Mouse (Mus musculus): ENCODE measurements at regions not wholly inside any gene's neighbourhood (a gene's known extent, or its start where the extent isn't known, plus 50 kb on each side); places are given as distances from the start of the nearest gene placed in this dataset.

GRCm38 (mm10) chr1:90451942-90452557, 150.7 kb upstream of the Cops8 start:
- in situ Hi-C loops (cut with MboI, MseI) = no loop called here

DNA sequence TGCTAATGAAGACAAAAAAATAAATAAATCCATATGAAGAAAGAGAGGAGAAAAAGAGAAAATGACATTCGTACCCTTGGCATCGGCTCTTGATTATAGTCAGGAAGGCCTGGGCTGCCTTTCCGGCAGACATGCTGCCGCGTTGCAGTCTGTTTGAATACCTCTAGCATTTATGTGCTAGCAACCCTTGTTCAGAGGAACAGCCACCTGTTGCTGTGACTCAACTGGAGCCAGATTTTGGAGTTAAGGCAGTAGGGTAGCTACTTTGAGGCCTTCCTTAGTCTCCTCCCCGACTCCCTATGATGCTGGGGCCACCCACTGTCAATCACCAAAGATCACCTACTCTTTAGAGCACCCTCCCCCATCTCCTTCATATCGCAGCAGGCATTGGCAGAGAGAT, 148.5 kb upstream of the Cops8 start:
- in situ Hi-C loops (cut with MboI, MseI) = no loop called here

GRCm38 (mm10) chr1:90457396-90457795, 145.4 kb upstream of the Cops8 start:
- in situ Hi-C loops (cut with MboI, MseI) = no loop called here

- in situ Hi-C loops (cut with MboI, MseI) = no loop called here
These were observed 144.6 kb upstream of the Cops8 start for GRCm38 (mm10) chr1:90458176-90458575.

GRCm38 (mm10) chr1:90461699-90462098, 141.1 kb upstream of the Cops8 start:
- in situ Hi-C loops (cut with MboI, MseI) = no loop called here

GRCm38 (mm10) chr1:90463302-90463701, 139.5 kb upstream of the Cops8 start:
- in situ Hi-C loops (cut with MboI, MseI) = no loop called here

GRCm38 (mm10) chr1:90467646-90468045, 135.1 kb upstream of the Cops8 start:
- in situ Hi-C loops (cut with MboI, MseI) = loop anchor here (5.0 kb wide), 1 partner anchor 50 kb away; no protein-coding TSS in a partner anchor

DNA sequence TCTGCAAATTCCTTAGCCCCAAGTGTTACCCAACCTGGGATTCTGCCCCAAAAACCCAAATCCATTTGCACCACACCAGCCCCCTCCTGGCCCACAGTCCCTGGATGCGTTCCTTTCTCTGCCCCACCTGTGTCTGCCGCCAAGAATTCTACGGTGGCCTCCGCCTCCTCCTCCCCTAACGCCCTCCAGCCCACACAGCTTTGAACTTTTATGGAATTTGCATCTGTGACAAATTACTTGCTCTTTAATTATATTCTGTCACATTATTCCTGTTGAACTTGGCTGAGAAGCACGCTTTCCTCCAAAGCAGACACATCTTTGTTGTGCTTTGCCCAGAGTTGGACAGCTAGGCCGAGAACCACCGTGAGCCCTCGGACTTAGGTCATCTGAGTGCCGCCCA, 131.8 kb upstream of the Cops8 start:
- in situ Hi-C loops (cut with MboI, MseI) = no loop called here

GRCm38 (mm10) chr1:90471806-90472205, 131.0 kb upstream of the Cops8 start:
- in situ Hi-C loops (cut with MboI, MseI) = no loop called here

DNA sequence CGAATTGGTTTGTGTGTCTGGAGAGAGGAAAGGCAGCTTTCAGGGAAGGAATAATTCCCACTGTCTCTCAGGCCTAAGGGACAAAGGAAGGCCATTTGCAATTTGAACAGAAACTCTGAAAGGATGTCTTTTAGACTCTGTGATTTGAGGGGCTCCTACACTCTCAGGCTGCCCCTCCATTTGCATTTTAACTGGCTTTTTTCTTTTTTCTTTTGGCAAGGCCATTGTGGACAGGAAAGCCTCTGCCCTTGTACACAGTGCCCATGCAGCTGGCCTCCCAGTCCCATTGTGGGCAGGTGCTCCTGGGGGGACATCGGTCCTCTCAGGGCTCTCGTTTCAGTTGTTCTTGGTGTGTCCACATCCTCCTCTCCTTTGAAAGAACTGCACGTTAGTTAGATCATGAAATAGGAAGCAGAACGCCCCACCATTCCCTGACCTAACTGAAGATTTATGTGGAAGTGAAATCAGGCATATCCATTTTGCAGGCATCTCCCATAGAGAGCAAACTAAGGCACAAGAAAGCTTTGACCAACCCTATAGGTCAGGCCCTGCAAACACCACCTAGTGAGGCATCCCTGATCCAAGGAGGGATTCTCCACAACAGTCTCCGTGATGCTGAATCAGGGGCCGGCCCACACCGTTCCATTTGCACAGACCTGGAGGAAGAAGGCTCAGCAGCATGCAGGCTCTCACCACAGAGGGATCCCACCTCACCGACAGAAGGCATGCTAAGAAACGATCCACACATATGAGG, 127.5 kb upstream of the Cops8 start:
- in situ Hi-C loops (cut with MboI, MseI) = no loop called here

DNA sequence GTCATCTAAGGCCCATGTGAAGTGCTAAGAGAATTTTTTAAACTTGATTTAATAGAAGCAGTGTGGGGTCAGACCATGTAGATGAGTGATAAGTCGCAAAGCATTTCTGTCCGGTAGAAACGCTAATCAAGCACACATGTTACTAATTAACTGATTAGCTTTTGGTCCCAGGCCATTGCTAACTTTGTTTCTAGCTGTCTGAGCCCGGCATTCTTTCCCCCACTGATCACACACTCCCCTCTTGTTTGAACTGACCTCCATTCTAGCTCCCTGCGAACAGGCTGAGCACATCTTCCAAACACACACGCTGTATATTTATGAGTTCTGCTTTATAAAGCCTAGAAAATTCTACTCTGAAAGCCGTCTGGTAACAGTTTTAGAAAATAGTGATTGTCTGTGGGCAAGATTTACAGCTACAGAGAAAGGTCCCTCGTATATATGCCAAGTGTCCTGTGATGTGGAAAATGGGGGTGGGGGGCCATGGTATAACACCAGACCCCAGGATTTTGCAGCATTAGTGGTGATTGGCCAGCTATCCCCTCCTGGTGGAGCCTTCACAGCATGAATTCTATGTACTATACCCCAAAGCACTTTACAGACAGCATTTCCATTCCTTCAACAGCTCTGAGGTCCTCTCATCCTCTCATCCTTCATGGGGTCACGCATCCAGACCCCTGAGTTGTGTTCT, 126.1 kb upstream of the Cops8 start:
- in situ Hi-C loops (cut with MboI, MseI) = no loop called here

DNA sequence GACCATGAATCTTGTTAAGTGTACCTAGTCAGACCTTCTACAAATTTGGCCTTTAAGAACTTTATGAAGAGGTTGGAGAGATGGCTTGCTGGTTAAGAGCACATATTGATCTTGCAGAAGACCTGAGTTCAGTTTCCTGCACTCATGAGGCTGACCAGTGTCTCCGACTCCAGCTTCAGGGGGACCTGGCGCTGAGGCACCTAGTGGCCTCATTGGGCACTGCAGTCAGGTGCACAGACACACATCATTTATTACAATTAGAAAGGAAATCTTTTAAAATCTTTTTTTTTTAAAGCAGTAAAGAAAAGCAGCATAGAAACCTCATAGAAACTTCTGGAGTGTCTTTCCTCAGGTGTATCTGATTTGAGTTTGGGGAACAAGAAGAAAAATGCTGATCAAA, 123.9 kb upstream of the Cops8 start:
- in situ Hi-C loops (cut with MboI, MseI) = no loop called here

- in situ Hi-C loops (cut with MboI, MseI) = no loop called here
These were observed 121.5 kb upstream of the Cops8 start for GRCm38 (mm10) chr1:90481247-90481646.

- in situ Hi-C loops (cut with MboI, MseI) = no loop called here
These were observed 121.1 kb upstream of the Cops8 start for GRCm38 (mm10) chr1:90481708-90482107.

GRCm38 (mm10) chr1:90486349-90486839, 116.4 kb upstream of the Cops8 start:
- in situ Hi-C loops (cut with MboI, MseI) = no loop called here

DNA sequence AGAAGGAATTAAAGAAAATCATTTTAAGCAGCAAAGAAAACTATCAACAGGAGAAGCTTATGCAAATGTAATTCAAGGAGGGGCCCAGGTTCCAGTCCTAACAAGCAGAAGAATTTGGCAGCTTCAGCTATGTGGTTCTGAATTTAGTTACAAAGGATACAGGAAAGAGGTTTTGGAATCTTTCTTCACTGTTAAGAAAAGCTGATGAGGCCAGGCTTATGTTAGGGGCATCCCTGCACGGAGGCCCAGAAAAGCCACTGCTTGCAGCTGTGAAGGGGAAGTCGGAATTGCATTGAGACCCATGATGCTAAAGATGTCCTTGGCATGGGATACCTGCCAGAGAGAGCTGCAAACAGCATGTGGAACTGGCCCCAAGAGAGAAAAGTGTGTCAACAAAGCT, 114.9 kb upstream of the Cops8 start:
- in situ Hi-C loops (cut with MboI, MseI) = no loop called here

DNA sequence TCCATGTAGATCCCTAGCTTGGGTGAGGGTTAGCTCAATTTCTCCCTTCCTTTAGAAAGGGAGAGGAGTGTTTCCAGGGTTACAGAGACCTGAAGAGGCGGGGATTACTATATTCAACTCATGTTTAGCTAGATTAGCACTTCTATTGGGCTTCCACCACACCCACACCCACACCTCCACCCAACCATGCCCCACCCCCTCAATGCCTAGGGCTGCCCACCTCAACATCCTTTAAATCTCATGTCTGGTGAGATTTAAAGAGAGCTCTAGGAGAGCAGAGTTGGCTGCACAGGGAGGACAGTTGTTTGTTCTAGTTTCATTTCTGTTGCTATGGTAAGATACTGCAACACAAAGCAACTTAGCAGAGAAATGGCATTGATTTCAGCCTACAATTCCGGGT, 113.8 kb upstream of the Cops8 start:
- in situ Hi-C loops (cut with MboI, MseI) = no loop called here

GRCm38 (mm10) chr1:90490335-90490734, 112.4 kb upstream of the Cops8 start:
- in situ Hi-C loops (cut with MboI, MseI) = no loop called here

DNA sequence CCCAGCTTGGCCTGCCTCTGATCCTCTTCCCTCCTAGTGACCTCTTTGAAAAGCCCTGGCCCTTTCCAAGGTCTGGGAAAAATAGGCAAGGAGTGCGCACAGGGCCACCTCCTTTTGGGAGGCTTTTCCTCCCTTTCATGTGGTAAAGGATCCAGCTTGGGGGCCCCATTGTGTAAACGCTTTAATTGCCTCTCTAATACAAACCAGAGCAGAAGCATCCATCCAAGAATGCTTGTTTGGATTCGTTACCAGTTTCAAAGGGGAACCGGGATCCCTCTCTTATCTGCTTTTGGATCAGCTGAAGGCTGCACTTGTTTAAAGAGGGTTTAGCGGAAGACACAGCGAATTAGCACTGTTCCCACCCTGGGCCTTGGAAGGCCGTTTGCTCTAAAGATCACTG, 109.3 kb upstream of the Cops8 start:
- in situ Hi-C loops (cut with MboI, MseI) = no loop called here

- in situ Hi-C loops (cut with MboI, MseI) = no loop called here
These were observed 107.6 kb upstream of the Cops8 start for GRCm38 (mm10) chr1:90495174-90495573.

GRCm38 (mm10) chr1:90497568-90497967, 105.2 kb upstream of the Cops8 start:
- in situ Hi-C loops (cut with MboI, MseI) = no loop called here

DNA sequence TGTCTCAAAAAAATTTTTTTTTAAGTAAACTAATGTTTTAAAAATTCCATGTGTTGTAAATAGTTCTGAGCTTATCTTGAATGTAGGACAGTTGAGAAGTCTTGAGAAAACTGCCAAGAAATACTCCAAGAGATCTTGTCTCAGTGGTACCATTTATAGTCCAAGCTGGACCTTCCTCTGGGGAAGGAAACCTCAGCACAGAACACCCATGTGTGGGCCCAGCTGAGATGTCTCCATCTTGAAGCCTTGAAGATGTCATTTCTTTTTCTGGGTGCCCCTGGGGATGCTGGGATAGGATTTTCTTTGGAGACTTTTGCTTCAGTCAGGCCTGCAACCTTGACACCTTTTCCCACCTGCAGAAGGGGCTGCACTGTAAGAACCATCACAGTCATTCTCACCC, 101.4 kb upstream of the Cops8 start:
- in situ Hi-C loops (cut with MboI, MseI) = no loop called here

DNA sequence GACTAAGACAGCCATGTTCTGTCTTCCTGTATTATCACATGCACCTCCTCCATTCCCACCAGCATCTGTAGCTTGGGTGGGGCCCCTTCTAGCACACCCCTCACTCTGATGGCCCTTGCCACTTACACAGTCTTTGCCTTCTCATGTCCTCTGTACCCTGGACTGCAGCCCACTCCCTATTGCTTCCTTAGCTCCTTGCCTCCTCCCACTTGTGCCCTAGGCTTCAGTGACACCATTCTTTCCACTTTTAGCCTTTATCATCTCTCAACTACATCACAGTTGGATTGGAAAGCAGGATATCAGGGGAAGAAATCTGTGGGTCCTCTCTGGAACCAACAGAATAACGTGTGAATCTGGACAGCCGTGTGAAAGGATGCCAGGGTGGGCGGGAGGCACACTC, 100.4 kb upstream of the Cops8 start:
- in situ Hi-C loops (cut with MboI, MseI) = no loop called here
